Mouse (Mus musculus) limb, embryonic 11.5 days (tissue): ENCODE measurements around the gene Otud6a. TPM values are rescaled to one million over a fixed set of nuclear protein-coding genes. Genes with fewer than 3 reads are reported as not detected.
"Not testable (repeated sequence)": the region's sequence is repeated elsewhere in the genome, so short reads cannot be mapped to it uniquely, and the experiment has no call there.

Source experiments
- ATAC-seq: fragments of 200-750 bp; cut with Nextera tagmentation; 2 replicates; pipeline ENCODE4 v1.8.0; 2017; ENCODE audit warnings: low read depth; ENCODE audit not compliant: insufficient number of reproducible peaks, low FRiP score, low TSS enrichment
- DNase-seq: peaks from one replicate; pipeline ENCODE4 v3.0.0-alpha.2; 2015; ENCODE audit warnings: low spot score
- H3K27ac ChIP-seq: fragments of 300-500 bp; sonication (generic); replicated peaks from 2 replicates; pipeline ENCODE4 v1.5.1; 2014; ENCODE audit warnings: low read depth, mild to moderate bottlenecking, low read length
- H3K27me3 ChIP-seq: fragments of 300-500 bp; sonication (generic); 2 replicates; pipeline ENCODE4 v1.6.1; 2014; ENCODE audit warnings: mild to moderate bottlenecking, low read length, mixed read lengths; ENCODE audit not compliant: control insufficient read depth, insufficient read depth
- H3K36me3 ChIP-seq: fragments of 300-500 bp; sonication (generic); 2 replicates; pipeline ENCODE4 v1.6.1; 2014; ENCODE audit warnings: mild to moderate bottlenecking, low read length, moderate library complexity, mixed read lengths; ENCODE audit not compliant: control insufficient read depth, insufficient read depth
- H3K4me1 ChIP-seq: fragments of 300-500 bp; sonication (generic); 2 replicates; pipeline ENCODE4 v1.6.1; 2014; ENCODE audit warnings: low read length, mixed read lengths; ENCODE audit not compliant: control insufficient read depth, insufficient read depth
- H3K4me2 ChIP-seq: fragments of 300-500 bp; sonication (generic); 2 replicates; pipeline ENCODE4 v1.6.1; 2014; ENCODE audit warnings: low read depth, mild to moderate bottlenecking, moderate library complexity; ENCODE audit not compliant: severe bottlenecking
- H3K4me3 ChIP-seq: fragments of 300-500 bp; sonication (generic); 2 replicates; pipeline ENCODE4 v1.5.1; 2014; ENCODE audit warnings: low read depth, low read length
- H3K9ac ChIP-seq: fragments of 300-500 bp; sonication (generic); 2 replicates; pipeline ENCODE4 v1.6.1; 2014; ENCODE audit warnings: mild to moderate bottlenecking, low read length
- H3K9me3 ChIP-seq: fragments of 300-500 bp; sonication (generic); 2 replicates; pipeline ENCODE4 v1.6.1; 2016; ENCODE audit warnings: low read length; ENCODE audit not compliant: control insufficient read depth
- WGBS: fragments of 180-500 bp; shearing (Covaris S2); extraction: QIAGEN DNeasy Blood & Tissue Kit; methylation state at CpG from one replicate; pipeline ENCODE4 v1.1.7; 2014; 5-methylcytosine and 5-hydroxymethylcytosine counted together
- polyA plus RNA-seq: library from polyadenylated mRNA; unstranded; fragments of >200 nt; fragmentation: Nextera tagmentation; extraction: Ambion mirVana; gene quantifications from 2 replicates; pipeline ENCODE4 v1.2.1, GENCODE M21; 2014

The Otud6a gene
- polyA plus RNA-seq, 1 experiment from 2014 or later: not detected

- no peaks in the 10 kb centered on the region for H3K4me1 ChIP-seq
- DNase-seq: no peak
- no peak; the same call in 1 of the 2 replicates for ATAC-seq
- 32% methylated on average over 3 of the region's 3 CpGs for WGBS
- H3K4me3 ChIP-seq: no peak overlapping the region
- no peak overlapping the region for H3K27ac ChIP-seq
- H3K9me3 ChIP-seq: no peaks in the 10 kb centered on the region
- no peak overlapping the region for H3K4me2 ChIP-seq
- no peak overlapping the region for H3K9ac ChIP-seq
- peaks cover 9% of the 10 kb centered on the region; the same call in 1 of the 2 replicates for H3K27me3 ChIP-seq
- no peaks in the 10 kb centered on the region for H3K36me3 ChIP-seq
Measured at GRCm38 (mm10) chrX:100432311-100432710, 3.5 kb downstream of the Otud6a start.

- H3K4me3 ChIP-seq, ATAC-seq, H3K4me1 ChIP-seq, H3K9me3 ChIP-seq, DNase-seq, H3K36me3 ChIP-seq, H3K9ac ChIP-seq, H3K4me2 ChIP-seq, H3K27ac ChIP-seq, H3K27me3 ChIP-seq: not testable (repeated sequence)
- WGBS: 91% methylated on average over 2 of the region's 2 CpGs
Measured at GRCm38 (mm10) chrX:100442617-100443016, 13.8 kb downstream of the Otud6a start, which contains the start of gene Awat2. TSS of gene Awat2 (minus strand) at chrX:100442717.

DNA sequence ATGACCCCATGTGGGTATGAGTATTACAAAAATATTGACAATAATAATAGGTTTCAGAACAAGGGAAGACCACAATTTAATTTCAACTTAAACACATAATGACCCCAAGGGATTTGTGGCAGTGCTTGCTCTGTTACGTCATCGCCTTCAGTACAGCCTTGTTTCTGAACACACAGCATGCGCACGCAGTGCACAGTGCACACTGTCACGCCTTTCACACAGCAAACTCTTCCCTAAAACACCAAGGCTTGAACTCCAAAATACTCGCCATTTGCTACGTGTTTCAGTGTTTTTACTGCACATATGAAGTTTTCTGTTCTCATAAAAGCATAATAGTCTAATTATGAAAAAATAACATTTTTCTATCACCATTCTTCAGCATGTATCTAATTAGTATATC is 14.7 kb downstream of the Otud6a start:
- H3K36me3 ChIP-seq: no peaks in the 10 kb centered on the region
- no peaks in the 10 kb centered on the region for H3K27me3 ChIP-seq
- no peaks in the 10 kb centered on the region for H3K9me3 ChIP-seq
- H3K4me1 ChIP-seq: no peaks in the 10 kb centered on the region
- H3K27ac ChIP-seq: no peak overlapping the region
- DNase-seq (no peak), ATAC-seq (no peak)
- H3K9ac ChIP-seq: no peak overlapping the region
- H3K4me2 ChIP-seq: no peak overlapping the region
- no peak overlapping the region for H3K4me3 ChIP-seq
- WGBS: 94% methylated on average over 7 of the region's 7 CpGs

DNA sequence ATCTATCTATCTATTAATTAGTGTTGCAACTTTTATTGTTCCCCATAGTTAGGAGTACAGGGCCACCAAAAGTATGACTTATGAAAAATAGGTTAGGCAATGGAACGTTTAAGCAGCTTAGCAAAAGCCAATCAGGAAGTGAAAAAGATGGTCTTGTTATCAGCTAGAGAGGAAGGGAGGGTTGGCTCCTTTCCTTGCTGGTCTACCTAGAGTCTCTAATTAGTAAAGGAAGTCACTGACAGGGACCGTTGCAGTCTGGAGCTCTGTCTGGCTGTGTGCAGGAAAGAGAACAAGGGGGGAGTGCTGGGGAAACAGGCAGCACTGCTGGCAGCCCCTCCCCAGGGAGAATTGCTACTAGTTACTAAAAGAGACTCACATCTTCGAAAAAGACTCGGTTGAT is 39.2 kb downstream of the Otud6a start:
- ATAC-seq: no peak
- H3K4me2 ChIP-seq: no peak overlapping the region

DNA sequence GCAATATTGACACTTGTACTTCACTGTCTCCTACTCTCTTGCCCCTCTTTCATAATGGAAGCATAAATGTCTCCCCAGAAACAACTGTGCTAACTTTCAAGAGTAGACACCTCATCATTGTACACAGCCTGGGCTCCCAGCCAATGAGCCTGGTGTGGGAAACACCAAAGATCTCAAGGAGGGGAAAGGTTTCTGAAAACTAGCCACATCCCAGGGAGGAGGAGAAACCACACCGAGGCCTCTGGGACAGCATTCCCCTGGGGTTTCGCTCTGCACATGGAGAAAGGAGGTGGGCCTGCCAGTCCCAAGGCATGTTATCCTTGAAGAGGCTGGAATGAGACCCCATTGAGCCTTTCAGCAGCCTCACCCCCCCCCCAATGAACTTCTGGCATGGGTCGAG is 41.3 kb downstream of the Otud6a start:
- Histone ChIP-seq H3K27me3 (peaks cover 2% of the 10 kb centered on the region; the same call in 1 of the 2 replicates), H3K27ac (no peak overlapping the region), H3K9me3 (no peaks in the 10 kb centered on the region), H3K4me2 (no peak overlapping the region), H3K4me3 (no peak overlapping the region), H3K9ac (no peak overlapping the region), H3K36me3 (no peaks in the 10 kb centered on the region), H3K4me1 (no peaks in the 10 kb centered on the region)
- DNase-seq (no peak), ATAC-seq (no peak)
- 81% methylated on average over 3 of the region's 3 CpGs for WGBS

More for the DNA sequence above, 39.2 kb downstream of the Otud6a start:
- Histone ChIP-seq H3K4me1 (no peaks in the 10 kb centered on the region), H3K9ac (no peak overlapping the region), H3K36me3 (no peaks in the 10 kb centered on the region), H3K4me3 (no peak overlapping the region), H3K27ac (no peak overlapping the region), H3K9me3 (no peaks in the 10 kb centered on the region), H3K27me3 (peaks cover 2% of the 10 kb centered on the region; the same call in 1 of the 2 replicates)
- 76% methylated on average over 4 of the region's 4 CpGs for WGBS
- DNase-seq: no peak

DNA sequence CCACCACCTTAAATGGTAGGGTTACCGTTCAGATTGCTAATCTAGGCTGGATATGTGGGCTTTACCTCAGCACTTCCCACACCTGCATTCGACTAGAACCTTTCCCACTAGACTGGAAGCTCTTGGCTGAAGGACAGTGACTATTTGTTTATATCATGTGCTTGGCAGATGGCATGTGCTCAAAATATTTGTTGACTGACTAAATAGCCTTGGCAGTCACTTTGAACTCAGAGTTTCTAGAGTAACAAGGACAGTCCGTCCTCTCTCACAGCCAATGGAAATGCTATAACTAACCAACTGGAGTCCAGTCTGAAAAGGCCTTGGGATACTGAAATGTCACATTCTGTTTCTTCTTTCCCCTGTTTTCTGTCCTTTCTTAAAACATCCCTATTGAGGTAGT is 42.7 kb downstream of the Otud6a start:
- Histone ChIP-seq H3K27ac (no peak overlapping the region), H3K4me2 (no peak overlapping the region), H3K9me3 (no peaks in the 10 kb centered on the region), H3K27me3 (peaks cover 5% of the 10 kb centered on the region; the same call in 1 of the 2 replicates), H3K4me3 (no peak overlapping the region), H3K4me1 (no peaks in the 10 kb centered on the region), H3K36me3 (no peaks in the 10 kb centered on the region), H3K9ac (no peak overlapping the region)
- DNase-seq (no peak), ATAC-seq (no peak)
- 88% methylated on average over 3 of the region's 3 CpGs for WGBS

DNA sequence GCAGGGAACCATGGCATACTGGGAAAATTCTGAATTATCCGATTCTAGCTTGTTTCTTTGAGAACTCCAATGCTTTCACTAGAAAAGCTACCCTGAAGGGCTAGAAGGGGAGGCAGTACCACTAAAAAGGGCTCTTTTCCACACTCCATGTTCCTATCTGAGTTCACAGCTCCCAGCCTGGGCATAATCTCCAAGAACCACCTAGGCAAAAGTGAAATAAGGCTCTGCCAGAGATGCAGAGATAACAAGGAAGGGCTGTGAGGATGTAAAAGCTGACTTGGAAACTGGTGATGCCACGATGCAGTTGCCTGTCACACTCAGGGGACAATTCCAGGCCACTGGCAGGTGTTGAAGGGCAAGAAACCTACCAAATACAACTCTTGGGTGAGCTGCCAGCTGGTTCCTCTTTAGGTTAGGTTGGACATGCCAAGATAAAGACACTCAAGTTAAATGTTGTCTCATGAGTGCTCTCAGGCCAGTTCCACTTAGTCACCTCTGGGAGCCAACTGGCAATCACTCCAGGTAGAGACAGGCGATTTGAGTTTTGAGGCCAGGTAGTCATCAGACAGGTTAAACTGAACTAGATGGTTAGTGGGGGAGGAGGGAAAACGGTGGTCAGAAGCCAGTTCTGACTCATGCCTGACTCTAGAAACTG is 46.9 kb downstream of the Otud6a start:
- H3K27ac ChIP-seq: no peak overlapping the region
- no peaks in the 10 kb centered on the region for H3K36me3 ChIP-seq
- H3K27me3 ChIP-seq: 0 out of 2 replicates have a peak, but pooled peaks cover 2% of the 10 kb centered on the region
- DNase-seq: no peak
- no peak overlapping the region for H3K9ac ChIP-seq
- H3K4me3 ChIP-seq: no peak overlapping the region
- no peak for ATAC-seq
- no peak overlapping the region for H3K4me2 ChIP-seq
- no peaks in the 10 kb centered on the region for H3K9me3 ChIP-seq
- 69% methylated on average over 4 of the region's 4 CpGs for WGBS
- H3K4me1 ChIP-seq: no peaks in the 10 kb centered on the region
